Mouse (Mus musculus): ENCODE data around the gene Notch4. TPM values are rescaled to one million over a fixed set of nuclear protein-coding genes. Genes with fewer than 3 reads are reported as not detected.
A peak's percentile ranks its signal among the peaks of the same experiment; 100 is the strongest.

Gene Notch4
- polyA plus RNA-seq, 1 experiment, result 0.56 TPM

GRCm38 (mm10) chr17:34603375-34604060, 39.5 kb downstream of the Notch4 start, which contains the start of gene Rnf5:
TSS of gene Rnf5 (minus strand) at chr17:34603690.
- H3K27ac ChIP-seq (ENCODE audit: insufficient read depth, low read length), result peak within 1 kb of the TSS; percentile 84
- TF ChIP-seq CTCF (IDR thresholded peaks at IDR 0.05; ENCODE audit: borderline replicate concordance, insufficient read depth, low read length), result no peak
- TF ChIP-seq POLR2A (IDR thresholded peaks at IDR 0.05; ENCODE audit: low read depth, low read length), result peak; percentile 83
- H3K4me1 ChIP-seq (ENCODE audit: control insufficient read depth, insufficient read depth, low read length), result peaks cover 4% of the 10 kb centered on the region; the same call in 1 of the 2 replicates
- peak within 1 kb of the TSS; percentile 57 for H3K4me3 ChIP-seq (ENCODE audit: insufficient read depth, low read length)

- H3K4me1 ChIP-seq (ENCODE audit: control insufficient read depth, insufficient read depth, low read length), result peaks cover 4% of the 10 kb centered on the region; the same call in 1 of the 2 replicates
- peak within 1 kb of the TSS; percentile 84 for H3K27ac ChIP-seq (ENCODE audit: insufficient read depth, low read length)
- H3K4me3 ChIP-seq (ENCODE audit: insufficient read depth, low read length), result peak within 1 kb of the TSS; percentile 84
- TF ChIP-seq POLR2A (IDR thresholded peaks at IDR 0.05; ENCODE audit: low read depth, low read length), result peak; percentile 92
- no peak for TF ChIP-seq CTCF (IDR thresholded peaks at IDR 0.05; ENCODE audit: borderline replicate concordance, insufficient read depth, low read length)
These were observed 40.0 kb downstream of the Notch4 start, which contains the start of gene Agpat1 for GRCm38 (mm10) chr17:34604061-34604508. TSS of gene Agpat1 (plus strand) at chr17:34604262.

GRCm38 (mm10) chr17:34604511-34605237, 40.6 kb downstream of the Notch4 start:
- peaks cover 4% of the 10 kb centered on the region; the same call in 1 of the 2 replicates for H3K4me1 ChIP-seq (ENCODE audit: control insufficient read depth, insufficient read depth, low read length)
- H3K4me3 ChIP-seq (ENCODE audit: insufficient read depth, low read length), result peak overlapping the region; percentile 84
- TF ChIP-seq POLR2A (IDR thresholded peaks at IDR 0.05; ENCODE audit: low read depth, low read length) (peak; percentile 48; the same call in 1 of the 2 replicates), CTCF (IDR thresholded peaks at IDR 0.05; ENCODE audit: borderline replicate concordance, insufficient read depth, low read length) (no peak)

GRCm38 (mm10) chr17:34605609-34606008, 41.5 kb downstream of the Notch4 start:
- Histone ChIP-seq H3K4me1 (ENCODE audit: control insufficient read depth, insufficient read depth, low read length) (peaks cover 4% of the 10 kb centered on the region; the same call in 1 of the 2 replicates), H3K4me3 (ENCODE audit: insufficient read depth, low read length) (peak overlapping the region; percentile 84), H3K27ac (ENCODE audit: insufficient read depth, low read length) (peak overlapping the region; percentile 84)
- TF ChIP-seq CTCF (IDR thresholded peaks at IDR 0.05; ENCODE audit: borderline replicate concordance, insufficient read depth, low read length) (no peak), POLR2A (IDR thresholded peaks at IDR 0.05; ENCODE audit: low read depth, low read length) (peak; percentile 88)

More at GRCm38 (mm10) chr17:34604511-34605237, 40.6 kb downstream of the Notch4 start:
- peak overlapping the region; percentile 84 for H3K27ac ChIP-seq (ENCODE audit: insufficient read depth, low read length)

GRCm38 (mm10) chr17:34606186-34607039, 42.3 kb downstream of the Notch4 start:
- peak overlapping the region; percentile 84 for H3K4me3 ChIP-seq (ENCODE audit: insufficient read depth, low read length)
- H3K4me1 ChIP-seq (ENCODE audit: control insufficient read depth, insufficient read depth, low read length), result peaks cover 4% of the 10 kb centered on the region; the same call in 1 of the 2 replicates
- H3K27ac ChIP-seq (ENCODE audit: insufficient read depth, low read length), result no peak overlapping the region
- TF ChIP-seq CTCF (IDR thresholded peaks at IDR 0.05; ENCODE audit: borderline replicate concordance, insufficient read depth, low read length), result no peak
- TF ChIP-seq POLR2A (IDR thresholded peaks at IDR 0.05; ENCODE audit: low read depth, low read length), result peak; percentile 31

GRCm38 (mm10) chr17:34607997-34608396, 43.9 kb downstream of the Notch4 start:
- Histone ChIP-seq H3K4me3 (ENCODE audit: insufficient read depth, low read length) (no peak overlapping the region), H3K27ac (ENCODE audit: insufficient read depth, low read length) (no peak overlapping the region)
- TF ChIP-seq POLR2A (IDR thresholded peaks at IDR 0.05; ENCODE audit: low read depth, low read length) (no peak), CTCF (IDR thresholded peaks at IDR 0.05; ENCODE audit: borderline replicate concordance, insufficient read depth, low read length) (no peak)

GRCm38 (mm10) chr17:34611050-34611449, 47.0 kb downstream of the Notch4 start:
- peaks cover 4% of the 10 kb centered on the region; the same call in 1 of the 2 replicates for H3K4me1 ChIP-seq (ENCODE audit: control insufficient read depth, insufficient read depth, low read length)
- TF ChIP-seq POLR2A (IDR thresholded peaks at IDR 0.05; ENCODE audit: low read depth, low read length) (no peak), CTCF (IDR thresholded peaks at IDR 0.05; ENCODE audit: borderline replicate concordance, insufficient read depth, low read length) (no peak)
- no peak overlapping the region for H3K4me3 ChIP-seq (ENCODE audit: insufficient read depth, low read length)
- H3K27ac ChIP-seq (ENCODE audit: insufficient read depth, low read length), result no peak overlapping the region

More at GRCm38 (mm10) chr17:34607997-34608396, 43.9 kb downstream of the Notch4 start:
- H3K4me1 ChIP-seq (ENCODE audit: control insufficient read depth, insufficient read depth, low read length), result peaks cover 4% of the 10 kb centered on the region; the same call in 1 of the 2 replicates

- TF ChIP-seq POLR2A (IDR thresholded peaks at IDR 0.05; ENCODE audit: low read depth, low read length), result no peak
- TF ChIP-seq CTCF (IDR thresholded peaks at IDR 0.05; ENCODE audit: borderline replicate concordance, insufficient read depth, low read length), result no peak
- Histone ChIP-seq H3K27ac (ENCODE audit: insufficient read depth, low read length) (no peak overlapping the region), H3K4me3 (ENCODE audit: insufficient read depth, low read length) (no peak overlapping the region), H3K4me1 (ENCODE audit: control insufficient read depth, insufficient read depth, low read length) (no peaks in the 10 kb centered on the region)
These were observed 49.1 kb downstream of the Notch4 start for GRCm38 (mm10) chr17:34613054-34613645.

All from embryonic fibroblast, embryonic 13.5 days (primary cell).